Mouse (Mus musculus) cortical plate, adult 2 months (tissue): ENCODE measurements around the gene Cebpzos.

ENCODE experiments used
- CTCF ChIP-seq: fragments of 200-500 bp; IDR thresholded peaks from 2 replicates; pipeline ENCODE4 v1.5.1; 2011; ENCODE audit warnings: mild to moderate bottlenecking, control low read depth, low read length; ENCODE audit not compliant: insufficient read depth; ENCODE audit errors: extremely low read depth
- POLR2A ChIP-seq: fragments of 200-500 bp; IDR thresholded peaks from 2 replicates; pipeline ENCODE4 v1.6.1; 2011; ENCODE audit warnings: mild to moderate bottlenecking, low read length, control low read depth; ENCODE audit not compliant: insufficient read depth; ENCODE audit errors: extremely low read depth

- TF ChIP-seq POLR2A: no peak
- no peak for TF ChIP-seq CTCF
Observed at GRCm38 (mm10) chr17:78968500-78968899, 52.2 kb downstream of the Cebpzos start.
